Mouse (Mus musculus): ENCODE measurements around the gene AA986860.

Gene AA986860

GRCm38 (mm10) chr1:130734852-130735251 is 3.1 kb downstream of the AA986860 start:
- peak; percentile 19 for DNase-seq (ENCODE audit: low read depth, low spot score)

GRCm38 (mm10) chr1:130737411-130737881 is 5.7 kb downstream of the AA986860 start:
- DNase-seq (ENCODE audit: low read depth, low spot score) = peak; percentile 97

DNA sequence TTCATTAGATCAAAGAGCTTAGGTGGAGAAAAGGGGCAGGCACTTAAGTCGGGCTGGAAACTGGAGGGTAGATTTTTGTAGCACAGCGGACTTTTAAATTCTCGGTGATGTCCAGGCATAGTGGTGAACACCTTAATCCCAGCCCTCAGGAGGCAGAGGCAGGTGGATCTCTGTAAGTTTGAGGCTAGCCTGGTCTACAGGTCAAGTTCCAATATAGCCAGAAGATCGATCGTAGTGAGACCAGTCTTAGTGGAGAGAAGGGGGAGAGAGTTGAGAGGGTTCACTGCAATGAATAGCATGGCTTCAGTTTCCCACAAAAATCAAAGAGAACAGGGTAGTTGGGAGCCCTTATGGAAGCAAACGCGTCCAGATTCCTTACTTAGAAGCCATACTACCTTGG is 6.1 kb downstream of the AA986860 start:
- no peak for DNase-seq (ENCODE audit: low read depth, low spot score)

DNA sequence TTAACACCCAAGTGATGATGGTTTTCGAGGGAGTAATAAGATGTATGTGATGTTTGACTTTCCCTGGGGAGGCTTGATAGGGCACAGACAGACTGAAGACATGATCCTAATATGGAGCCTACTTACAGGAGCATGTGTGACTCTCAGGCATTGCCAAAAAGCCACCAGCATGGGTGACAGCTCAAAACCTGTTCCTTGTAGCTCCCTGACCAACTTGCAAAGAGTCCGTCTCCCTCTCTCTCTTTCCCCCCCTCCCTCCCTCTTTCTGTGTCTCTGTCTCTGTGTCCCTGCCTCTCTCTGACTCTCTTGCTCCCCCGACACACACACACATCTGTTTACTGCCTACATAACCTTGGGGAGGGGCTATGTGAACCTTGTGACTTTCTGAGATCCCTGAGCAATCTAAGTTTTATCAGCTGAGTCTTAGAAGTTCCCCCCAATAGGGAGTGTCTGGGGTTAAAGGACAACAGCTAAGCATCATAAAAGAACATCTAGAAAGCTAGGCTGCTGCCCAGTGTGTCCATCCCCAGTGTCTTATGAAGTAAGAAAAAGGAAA is 6.9 kb downstream of the AA986860 start:
- DNase-seq (ENCODE audit: low read depth, low spot score) = no peak

DNA sequence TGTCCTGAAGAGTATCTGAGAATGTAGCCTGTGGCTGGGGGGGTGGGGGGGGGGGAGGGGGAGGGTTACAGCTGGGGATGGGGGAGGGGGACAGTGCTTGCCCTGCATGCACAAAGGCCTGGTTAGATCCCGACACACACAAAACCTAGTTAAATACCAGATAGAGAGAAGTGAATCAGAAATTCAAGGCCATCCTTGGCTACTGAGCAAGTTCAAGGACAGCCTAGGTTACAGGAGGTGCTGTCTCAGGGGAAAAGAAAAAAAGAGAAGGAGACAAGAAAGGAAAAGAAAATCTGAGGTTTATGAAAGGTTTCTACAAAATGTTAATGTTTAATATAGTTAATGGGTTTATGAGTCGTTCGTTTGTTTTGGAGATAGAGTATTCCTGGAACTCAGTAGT is 7.9 kb downstream of the AA986860 start:
- no peak for DNase-seq (ENCODE audit: low read depth, low spot score)

- DNase-seq (ENCODE audit: low read depth, low spot score) = no peak
Observed at GRCm38 (mm10) chr1:130740227-130740648, 8.5 kb downstream of the AA986860 start.

DNA sequence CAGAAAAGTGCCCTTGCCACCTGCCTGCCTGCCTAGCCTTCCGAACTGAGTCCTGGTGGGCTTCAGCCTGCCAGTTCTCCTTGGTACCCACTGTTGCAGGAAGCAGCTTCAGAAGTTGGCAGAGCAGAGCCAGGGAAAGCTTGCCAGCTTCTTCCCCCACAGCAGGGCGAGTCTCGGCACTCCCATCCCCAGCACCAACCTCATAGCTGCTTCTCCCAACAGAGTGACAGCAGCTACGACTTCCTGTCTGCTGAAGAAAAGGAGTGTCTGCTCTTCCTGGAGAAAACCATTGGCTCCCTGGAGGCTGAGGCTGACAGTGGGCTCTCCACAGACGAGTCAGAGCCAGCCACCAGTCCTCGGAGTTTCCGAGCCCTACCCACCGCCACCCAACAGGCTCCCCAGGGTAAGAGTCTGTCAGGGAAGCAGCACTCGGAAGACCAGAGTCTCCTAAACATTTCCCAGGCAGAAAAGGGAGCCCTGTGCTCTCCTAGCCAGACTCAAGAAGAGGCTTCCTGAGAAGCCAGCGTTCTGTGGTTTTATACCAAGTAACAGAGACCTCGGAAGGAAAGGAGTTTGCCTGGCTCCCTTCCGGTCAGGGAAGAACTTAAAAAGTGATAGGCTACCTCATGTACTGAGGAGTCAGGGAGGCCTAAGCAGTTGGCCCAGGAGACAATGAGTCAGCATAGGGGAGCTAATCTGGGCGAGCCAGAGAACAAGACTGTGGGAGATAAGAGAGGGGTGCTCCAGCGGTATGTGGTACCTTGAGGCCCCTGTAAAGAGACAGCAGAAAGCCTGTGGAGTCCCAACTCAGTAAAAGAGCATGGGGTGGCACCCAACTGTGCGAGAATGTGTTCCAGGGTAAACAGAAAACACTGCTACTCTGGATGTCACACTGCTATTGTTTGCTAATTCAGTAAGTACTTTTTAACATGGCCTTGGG is 9.3 kb downstream of the AA986860 start:
- peak; percentile 47 for DNase-seq (ENCODE audit: low read depth, low spot score)

- DNase-seq (ENCODE audit: low read depth, low spot score) = no peak
Observed at GRCm38 (mm10) chr1:130742201-130742600, 10.4 kb downstream of the AA986860 start.

DNA sequence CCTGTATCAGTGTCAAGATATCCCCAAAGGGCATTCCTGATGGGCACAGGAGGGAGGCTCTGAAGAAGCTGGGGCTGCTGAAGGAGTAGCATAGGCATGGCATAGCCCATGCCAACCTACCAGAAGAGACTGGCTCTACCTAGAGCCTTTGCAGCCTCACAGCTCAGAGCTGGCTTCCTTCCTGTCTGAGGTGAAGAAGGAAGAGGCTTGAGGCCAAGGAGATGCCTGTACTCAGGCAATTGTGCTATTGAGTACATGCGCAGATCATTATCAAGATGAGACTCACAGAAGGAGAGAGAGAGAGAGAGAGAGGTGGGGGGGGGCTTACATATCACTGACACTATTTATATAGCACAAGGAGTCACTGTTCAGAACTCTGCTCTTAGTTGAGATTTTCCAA is 12.0 kb downstream of the AA986860 start:
- DNase-seq (ENCODE audit: low read depth, low spot score) = no peak

DNA sequence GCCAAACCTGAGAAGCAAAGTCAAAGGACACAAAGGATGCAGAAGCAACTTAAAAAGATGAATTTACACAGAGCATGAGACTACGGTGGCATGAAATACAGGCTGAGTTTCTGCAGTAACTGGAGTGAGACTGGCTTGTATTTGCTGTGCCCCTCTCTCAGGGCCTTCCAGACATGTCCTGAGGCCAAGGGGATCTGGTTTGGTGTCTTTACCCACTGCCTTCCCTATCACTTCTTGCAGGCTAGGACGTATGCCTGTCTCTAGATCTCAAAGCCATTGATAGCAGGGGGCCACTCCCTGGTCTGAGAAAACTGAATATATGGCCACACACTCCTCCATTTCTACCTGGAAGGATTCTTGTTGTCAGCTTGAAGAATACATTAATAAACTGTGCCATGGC is 12.4 kb downstream of the AA986860 start:
- DNase-seq (ENCODE audit: low read depth, low spot score) = no peak

DNA sequence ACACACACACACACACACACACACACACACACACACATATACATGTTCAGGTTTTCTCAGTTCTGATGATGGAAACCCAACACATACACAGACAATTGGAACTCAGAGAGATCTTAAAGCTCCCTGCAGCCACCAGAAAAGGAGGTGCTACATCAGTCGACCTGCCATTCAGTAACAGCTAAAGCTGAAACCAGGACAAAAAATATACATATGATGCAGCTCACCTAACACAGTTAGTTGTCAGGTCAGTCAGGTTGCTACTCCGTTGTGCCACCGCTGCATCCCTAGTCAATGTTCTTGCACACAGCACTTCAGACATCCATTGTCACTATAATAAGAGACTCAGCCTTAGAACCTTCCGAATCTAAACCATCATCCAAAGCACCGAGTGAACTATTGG is 13.2 kb downstream of the AA986860 start:
- DNase-seq (ENCODE audit: low read depth, low spot score) = no peak

- DNase-seq (ENCODE audit: low read depth, low spot score) = peak; percentile 25
Observed at GRCm38 (mm10) chr1:130745591-130745990, 13.8 kb downstream of the AA986860 start.

DNA sequence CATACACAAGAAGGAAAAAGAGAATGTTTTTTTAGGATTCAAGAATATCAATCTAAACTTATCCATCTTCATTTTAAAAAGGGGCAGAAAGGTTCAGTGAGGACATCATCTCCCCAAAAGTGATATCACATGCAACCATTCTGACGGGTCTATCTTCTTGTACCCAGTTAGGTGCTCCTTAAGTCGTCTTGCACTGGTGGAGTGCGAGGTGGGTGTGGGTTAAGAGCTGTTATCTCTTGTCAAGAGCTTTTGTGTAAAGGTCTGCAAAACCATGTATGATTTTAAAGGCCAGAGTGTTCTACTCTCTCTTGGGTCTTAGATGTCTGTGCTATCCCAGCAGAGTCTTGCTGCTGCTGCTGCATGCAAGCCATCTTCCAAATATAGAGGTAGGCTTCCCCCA is 15.0 kb downstream of the AA986860 start:
- DNase-seq (ENCODE audit: low read depth, low spot score) = no peak

DNA sequence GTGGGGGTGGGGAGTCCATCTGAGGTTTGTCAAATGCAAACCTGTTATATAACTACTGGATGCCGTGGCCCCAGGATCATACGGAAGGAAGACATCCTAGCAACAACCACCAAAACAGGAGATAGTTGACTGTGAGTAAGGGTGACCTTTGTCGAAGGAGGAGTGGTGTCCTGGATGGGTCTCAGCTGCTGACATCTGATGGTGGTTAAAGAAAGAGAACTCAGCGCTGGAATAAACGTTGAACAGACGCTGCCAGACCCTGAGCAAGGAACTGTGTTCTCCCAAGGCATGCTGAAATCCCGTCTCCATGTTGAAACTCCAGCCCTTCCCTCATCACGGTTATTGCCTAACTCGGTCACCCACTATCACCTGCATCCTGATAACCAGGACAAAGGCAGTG is 27.9 kb downstream of the AA986860 start:
- DNase-seq (ENCODE audit: low read depth, low spot score) = no peak

GRCm38 (mm10) chr1:130761597-130761996 is 29.8 kb downstream of the AA986860 start:
- no peak for DNase-seq (ENCODE audit: low read depth, low spot score)

GRCm38 (mm10) chr1:130762045-130762760 is 30.4 kb downstream of the AA986860 start:
- no peak for DNase-seq (ENCODE audit: low read depth, low spot score)

DNA sequence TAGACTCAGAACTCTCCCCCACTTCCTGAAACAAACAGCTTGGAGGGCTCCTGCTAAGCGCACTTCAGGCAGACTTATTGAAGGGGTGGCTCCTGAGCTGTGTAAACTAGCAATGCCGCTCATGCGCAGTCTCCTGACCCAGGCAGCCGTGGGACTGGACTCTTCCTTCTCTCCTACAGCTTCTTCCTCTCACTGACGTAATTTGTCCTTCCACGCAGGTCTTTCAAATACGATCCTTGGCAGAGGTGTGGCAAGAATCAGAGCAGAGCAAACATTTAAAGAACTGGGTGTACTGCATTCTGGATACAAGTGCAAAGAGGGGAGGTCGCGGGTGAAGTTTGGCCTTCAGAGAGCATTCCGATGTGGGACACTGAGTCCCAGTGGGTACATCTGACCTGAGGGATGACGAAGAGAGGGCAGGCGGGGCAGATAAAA is 32.3 kb downstream of the AA986860 start:
- peak; percentile 38 for DNase-seq (ENCODE audit: low read depth, low spot score)

DNA sequence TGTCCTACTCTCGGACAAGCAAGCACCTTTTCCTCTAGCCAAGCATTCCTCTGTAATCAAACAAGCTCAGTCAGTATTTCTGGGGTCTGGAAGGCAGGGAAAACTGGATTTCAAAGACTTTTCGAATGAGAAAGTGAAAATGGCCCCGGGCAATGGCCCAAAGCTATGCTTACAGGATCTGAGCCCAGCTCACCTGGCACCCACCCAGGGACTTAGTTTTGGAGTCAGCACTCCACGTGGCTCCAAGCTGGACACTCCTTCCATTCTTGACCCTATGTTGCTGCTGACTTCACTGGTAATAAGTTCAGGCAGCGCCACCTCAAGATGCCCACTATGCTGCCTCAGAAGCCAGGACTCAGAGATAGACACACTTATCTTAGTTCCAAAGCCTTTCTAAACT is 35.3 kb downstream of the AA986860 start:
- DNase-seq (ENCODE audit: low read depth, low spot score) = peak; percentile 19

DNA sequence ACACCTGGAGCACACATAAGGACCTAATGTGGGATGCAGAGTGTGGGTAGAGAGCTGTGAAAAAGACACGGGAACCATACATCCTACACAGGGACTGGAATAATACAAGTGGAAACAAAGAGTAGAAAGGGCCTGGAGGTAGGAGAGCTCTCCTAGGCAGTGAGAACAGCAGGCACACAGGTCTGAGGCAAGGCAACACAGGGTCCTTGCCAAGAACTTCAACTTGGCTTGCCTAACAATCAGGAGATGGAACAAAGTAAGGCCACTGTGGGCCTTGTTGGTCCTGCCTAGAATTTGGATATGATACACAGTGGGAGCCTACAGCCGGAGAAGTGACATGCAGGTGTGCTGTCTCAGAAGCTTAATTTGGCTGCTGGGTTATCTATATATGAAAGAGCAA is 38.1 kb downstream of the AA986860 start:
- DNase-seq (ENCODE audit: low read depth, low spot score) = no peak

- no peak for DNase-seq (ENCODE audit: low read depth, low spot score)
Observed at GRCm38 (mm10) chr1:130770487-130770886, 38.7 kb downstream of the AA986860 start.

- DNase-seq (ENCODE audit: low read depth, low spot score) = no peak
Observed at GRCm38 (mm10) chr1:130770981-130771494, 39.3 kb downstream of the AA986860 start.

- no peak for DNase-seq (ENCODE audit: low read depth, low spot score)
Observed at GRCm38 (mm10) chr1:130775234-130775633, 43.5 kb downstream of the AA986860 start.
